Mouse (Mus musculus) left cerebral cortex, adult 18-20 months (tissue): Measurements from ENCODE around the gene Hemk1. TPM values are rescaled to one million over a fixed set of nuclear protein-coding genes. Genes with fewer than 3 reads are reported as not detected.
"Not testable (repeated sequence)": the region's sequence is repeated elsewhere in the genome, so short reads cannot be mapped to it uniquely, and the experiment has no call there.

Experiments
- DNase-seq, 2 experiments: peaks; one replicate each; pipeline ENCODE4 v3.0.0; 2021 to 2022; ENCODE audit warnings: low spot score in 2 of 2, mixed read lengths in 1 of 2
- total RNA-seq, 2 experiments: library from RNA; stranded (reverse); gene quantifications; 2 replicates each; pipeline ENCODE4 v1.2.3; 2021

Hemk1 gene
- total RNA-seq, 2 experiments from 2014 or later = 14.7 to 16.8 TPM

DNA sequence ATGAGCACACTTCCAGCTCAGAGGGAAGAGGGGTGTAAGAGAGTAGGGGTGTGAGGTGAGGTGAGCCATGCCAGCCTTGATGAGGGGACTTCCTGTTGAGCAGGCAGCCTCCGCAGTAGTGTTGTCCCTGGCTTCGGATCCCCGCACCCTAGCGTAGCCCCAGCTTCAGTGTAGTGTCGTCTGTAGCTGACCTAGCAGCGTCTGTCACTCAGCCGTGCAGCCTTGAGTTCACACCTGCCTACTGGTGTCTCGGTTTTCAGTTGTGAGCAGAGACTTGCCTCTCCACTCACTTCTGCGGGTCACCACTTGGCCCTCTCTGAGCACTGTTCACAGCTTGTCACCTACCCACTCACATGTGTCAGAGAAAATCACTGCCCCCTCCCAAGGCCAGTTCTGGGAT is 29.0 kb downstream of the Hemk1 start:
- no peak for DNase-seq

DNA sequence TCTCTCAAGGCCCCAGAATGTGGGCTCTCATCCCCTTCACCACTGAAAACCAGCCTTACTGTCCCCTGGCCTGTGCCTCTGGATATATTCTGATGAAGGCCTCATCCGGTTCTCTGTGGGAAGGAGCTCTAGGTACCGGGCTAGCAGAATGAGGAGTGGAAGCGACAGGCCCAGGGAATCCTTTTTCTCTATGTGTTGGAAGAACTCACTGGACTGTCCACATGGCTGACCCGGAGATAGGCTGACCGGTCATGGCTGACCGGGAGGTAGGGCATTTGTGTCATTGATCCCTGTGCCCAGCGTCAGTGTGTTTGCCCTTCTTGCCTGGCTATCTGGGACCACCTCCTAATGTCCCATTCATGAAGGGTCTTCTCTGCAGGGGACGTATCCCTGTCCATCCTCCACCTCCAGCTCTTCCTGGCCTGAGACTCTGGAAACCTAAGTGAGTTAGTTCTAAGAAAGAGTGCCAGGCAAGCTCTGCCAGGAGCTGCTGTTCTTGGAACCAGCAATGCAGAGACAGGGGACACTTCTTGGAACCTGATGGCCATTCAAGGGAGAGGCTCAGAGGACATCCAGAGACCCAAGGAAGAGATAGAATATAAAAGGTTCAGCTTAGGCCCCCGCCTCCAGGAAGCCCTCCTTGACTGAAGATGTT is 29.7 kb downstream of the Hemk1 start:
- no peak for DNase-seq

DNA sequence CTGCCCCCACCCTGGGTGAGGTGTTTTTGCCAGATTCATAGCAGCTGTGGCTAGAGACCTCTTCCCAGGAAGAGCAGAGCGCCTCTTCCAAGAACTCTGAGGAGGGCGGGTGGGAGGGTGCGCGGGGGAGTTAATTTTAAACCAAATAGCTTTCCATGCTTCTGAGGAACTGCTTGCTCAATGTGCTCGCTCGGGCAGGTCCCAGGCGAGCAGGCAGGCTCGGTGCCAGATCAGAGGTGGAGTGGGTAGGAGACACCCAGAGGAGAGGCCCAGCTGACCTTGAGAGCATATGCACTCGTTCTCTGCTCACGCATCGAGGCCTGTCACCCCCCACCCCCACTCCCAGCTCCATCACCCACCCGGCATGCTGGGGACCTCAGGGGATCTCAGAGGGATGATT is 30.3 kb downstream of the Hemk1 start:
- peak; percentile 40 to 65 for DNase-seq

GRCm38 (mm10) chr9:107307099-107307872 is 30.9 kb downstream of the Hemk1 start:
- DNase-seq = peak in 1 of 2 experiments; percentile 17

- not testable (repeated sequence) for DNase-seq
Measured at GRCm38 (mm10) chr9:107306673-107307072, 31.5 kb downstream of the Hemk1 start.

GRCm38 (mm10) chr9:107305601-107306542 is 32.3 kb downstream of the Hemk1 start:
- no peak for DNase-seq

- DNase-seq = no peak
Measured at GRCm38 (mm10) chr9:107305012-107305411, 33.1 kb downstream of the Hemk1 start.

DNA sequence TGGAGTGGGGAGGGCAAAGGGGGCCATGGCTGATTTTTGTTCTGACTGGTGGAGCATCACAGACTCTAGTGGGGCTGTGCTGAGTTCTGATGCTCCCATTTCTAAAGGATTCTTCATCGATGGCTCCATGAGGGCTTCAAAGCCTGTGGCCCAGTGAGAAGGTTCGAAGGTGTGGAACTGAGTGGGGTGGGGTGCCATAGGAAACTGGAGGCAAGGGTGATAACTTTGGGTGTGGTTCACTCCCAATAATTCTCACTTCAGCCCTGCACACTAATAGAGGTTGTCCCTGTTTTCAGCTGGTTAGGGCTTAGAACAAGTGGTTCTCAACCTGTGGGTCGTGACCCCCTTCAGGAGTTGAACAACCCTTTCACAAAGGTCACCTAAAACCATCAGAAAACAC is 33.8 kb downstream of the Hemk1 start:
- DNase-seq = no peak

DNA sequence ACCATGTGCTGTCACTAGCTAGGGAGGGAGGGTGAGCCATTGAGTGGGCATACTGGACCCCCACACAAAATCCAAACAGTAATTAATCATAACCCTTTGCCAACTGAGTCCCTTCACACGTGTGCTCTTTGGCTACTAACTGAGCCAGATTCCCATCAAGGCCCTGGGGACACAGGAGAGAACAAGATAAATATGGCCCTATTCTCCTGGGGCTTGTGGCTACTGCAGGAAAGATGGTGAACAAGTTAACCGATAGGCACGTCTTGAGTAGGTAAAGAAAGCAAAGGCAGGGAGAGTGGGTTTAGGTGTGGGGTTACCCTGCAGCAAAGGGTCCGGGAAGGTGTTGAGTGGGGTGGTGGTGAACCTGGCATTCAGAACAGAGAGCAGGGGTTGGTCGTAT is 34.2 kb downstream of the Hemk1 start:
- DNase-seq = no peak

DNA sequence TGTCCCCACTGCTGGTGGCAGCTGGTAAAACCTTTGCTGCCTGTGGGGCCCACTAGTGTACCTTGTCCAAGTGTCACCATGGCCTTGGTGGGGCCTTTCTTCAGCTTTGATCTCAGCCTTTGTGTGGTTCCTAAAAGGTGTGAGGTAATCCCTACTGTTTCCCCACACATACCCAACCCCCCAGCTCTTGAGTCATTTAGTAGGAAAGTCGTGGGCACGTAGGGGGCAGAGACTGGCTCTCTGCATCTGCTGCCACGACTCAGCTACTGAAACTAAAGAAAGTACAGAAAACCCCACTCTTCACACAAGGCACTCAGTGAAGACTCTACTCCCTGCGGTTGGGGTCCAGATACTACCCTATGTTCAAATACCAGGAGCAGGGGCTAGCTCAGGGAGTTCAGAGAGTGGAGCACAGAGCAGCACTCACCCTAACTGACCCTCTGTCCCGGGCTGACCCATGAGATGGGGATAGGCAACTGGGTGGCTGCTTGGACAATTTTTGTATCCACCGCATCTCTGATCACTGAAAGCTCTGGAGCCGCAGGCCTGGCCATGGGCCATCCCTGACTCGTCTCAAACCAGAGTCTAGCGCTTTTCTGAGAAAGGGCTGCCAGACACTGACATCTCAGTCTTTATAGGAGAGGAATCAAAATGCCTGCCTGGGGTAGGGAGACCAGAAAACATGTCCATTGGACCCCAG is 34.9 kb downstream of the Hemk1 start:
- peak in 1 of 2 experiments; percentile 26 for DNase-seq

DNA sequence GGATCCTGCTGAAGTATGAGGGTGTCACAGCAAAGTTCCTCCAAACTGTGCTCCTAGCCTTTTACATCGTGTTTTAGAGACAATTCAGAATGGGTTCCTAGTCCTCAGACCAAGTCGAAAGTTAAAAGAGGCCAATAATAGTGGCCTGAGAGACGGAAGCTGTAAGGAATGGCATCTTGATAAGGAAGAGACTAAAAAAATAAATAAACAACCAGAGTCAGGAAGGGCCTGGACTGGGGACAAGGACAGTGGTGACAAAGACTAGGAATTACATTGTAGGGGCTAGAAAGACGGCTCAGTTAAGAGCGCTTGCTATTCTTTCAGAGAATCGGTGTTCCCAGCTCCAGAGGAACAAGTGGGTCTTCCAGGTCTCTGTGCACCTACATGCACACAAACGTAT is 35.6 kb downstream of the Hemk1 start:
- DNase-seq = no peak

DNA sequence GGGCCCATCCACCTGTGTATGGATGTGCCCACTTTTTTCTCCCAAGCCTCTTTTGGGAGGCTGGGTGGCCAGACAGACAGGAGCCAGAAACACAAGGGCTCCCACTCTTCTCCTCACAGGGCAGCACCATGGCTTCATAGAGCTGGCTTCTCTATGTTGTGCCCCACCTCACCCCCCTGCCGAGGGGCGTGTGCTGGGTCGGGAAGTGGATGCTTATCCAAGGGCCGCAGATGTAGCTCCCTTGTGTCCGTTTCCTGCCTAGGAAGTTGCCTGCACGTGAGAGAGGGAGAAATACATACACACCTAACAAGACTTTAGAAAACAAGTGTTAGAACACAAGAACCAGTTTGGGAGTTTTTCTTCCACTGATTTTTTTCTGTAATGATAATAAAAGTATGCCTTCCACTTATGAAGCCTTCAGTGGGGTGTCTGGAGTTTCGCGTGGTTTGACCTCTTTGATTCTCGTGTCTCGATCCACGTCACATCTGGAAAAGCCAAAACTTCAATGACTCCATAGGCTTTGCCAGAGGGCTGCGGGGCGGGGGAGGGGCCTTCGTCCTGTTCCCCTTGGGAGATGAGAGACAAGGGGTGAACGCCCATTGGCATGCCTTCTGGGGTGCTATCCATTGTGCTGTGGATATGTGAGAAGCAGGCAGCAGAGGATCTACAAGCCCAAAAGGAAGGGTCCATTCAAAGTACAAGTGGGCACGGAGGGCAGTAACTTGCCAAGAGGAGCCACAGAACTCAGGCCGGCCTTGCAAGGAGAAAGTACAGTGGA is 36.4 kb downstream of the Hemk1 start:
- no peak for DNase-seq

DNA sequence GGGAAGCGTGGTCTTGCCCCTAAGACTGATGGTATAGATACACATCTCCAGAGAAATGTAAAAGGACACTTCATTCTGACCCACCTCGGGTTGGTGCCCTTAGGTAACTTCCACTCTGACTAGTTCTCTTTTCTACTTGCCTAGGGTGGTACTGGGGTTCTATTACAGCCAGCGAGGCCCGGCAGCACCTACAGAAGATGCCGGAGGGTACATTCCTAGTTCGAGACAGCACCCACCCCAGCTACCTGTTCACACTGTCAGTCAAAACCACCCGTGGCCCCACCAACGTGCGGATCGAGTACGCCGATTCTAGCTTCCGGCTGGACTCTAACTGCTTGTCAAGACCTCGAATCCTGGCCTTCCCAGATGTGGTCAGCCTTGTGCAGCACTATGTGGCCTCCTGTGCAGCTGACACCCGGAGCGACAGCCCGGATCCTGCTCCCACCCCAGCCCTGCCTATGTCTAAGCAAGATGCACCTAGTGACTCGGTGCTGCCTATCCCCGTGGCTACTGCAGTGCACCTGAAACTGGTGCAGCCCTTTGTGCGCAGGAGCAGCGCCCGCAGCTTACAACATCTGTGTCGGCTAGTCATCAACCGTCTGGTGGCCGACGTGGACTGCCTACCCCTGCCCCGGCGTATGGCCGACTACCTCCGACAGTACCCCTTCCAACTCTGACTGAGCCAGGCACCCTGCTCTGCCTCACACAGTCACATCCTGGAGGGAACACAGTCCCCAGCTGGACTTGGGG is 37.8 kb downstream of the Hemk1 start:
- no peak for DNase-seq

DNA sequence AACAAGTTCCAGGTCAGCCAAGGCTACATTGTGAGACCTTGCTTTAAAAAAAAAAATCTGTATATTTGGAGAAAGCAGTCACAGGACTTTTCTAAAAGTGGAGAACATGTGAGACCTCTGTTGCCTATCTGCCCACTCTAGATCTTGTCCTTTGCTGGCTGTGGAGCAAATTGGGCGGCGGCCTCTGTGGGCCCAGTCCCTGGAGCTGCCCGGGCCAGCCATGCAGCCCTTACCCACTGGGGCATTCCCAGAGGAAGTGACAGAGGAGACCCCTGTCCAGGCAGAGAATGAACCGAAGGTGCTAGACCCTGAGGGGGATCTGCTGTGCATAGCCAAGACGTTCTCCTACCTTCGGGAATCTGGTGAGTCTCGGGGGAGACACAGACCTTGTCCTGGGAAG is 38.4 kb downstream of the Hemk1 start:
- no peak for DNase-seq

- DNase-seq = no peak
Measured at GRCm38 (mm10) chr9:107298876-107299275, 39.3 kb downstream of the Hemk1 start.

DNA sequence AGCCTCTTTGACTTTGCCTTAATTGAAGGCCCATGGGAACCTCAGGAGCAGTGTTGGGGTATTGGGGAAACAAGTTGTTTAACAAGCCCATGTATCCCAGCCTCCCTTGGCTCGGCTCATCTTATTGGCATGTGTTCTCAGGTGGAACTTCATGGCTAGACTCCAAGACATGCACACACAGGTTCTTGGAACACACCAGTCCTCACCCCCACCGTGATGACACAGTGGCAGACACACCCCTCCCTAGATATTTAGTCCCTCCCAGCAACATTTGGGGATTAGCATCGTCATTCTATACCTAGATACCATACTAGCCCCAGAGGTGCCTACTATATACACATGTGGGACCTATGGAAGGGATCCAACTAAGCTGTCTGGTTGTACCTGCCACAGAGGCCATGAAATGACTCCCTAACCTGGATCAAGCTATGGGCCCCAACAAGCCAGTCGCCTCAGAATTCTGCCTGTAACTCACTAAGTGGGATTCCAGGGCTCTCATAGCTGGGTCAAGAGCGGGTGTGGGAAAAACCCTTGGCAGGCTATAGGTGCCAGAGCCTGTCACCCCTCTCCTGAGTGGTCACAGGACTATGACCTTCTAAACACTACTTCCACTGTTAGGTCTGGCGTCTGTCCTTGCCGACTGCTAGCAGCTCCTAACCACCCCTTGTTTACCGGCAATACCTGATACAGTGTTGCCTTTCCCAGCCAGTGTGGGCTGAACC is 39.9 kb downstream of the Hemk1 start:
- no peak for DNase-seq

GRCm38 (mm10) chr9:107297658-107298057 is 40.5 kb downstream of the Hemk1 start:
- no peak for DNase-seq

DNA sequence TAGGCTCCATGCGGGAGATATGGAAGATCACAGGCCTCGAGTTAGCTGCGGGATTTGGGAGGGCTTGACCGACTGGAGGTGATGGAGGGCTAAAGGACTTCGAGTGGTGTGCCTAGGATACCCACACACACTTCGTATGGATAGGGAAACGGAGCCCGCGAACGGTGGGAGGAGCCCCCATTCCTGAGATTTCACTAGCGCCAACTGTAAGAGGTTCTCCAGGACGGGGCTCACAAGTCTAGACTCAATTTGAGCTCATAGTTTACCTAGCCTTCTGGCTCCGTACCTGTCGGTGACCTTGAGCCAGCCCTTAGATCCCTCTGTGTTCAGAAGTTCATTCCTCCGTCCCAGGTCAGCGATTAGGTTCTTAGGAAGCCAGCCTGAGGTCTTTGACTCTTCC is 41.1 kb downstream of the Hemk1 start:
- no peak for DNase-seq

DNA sequence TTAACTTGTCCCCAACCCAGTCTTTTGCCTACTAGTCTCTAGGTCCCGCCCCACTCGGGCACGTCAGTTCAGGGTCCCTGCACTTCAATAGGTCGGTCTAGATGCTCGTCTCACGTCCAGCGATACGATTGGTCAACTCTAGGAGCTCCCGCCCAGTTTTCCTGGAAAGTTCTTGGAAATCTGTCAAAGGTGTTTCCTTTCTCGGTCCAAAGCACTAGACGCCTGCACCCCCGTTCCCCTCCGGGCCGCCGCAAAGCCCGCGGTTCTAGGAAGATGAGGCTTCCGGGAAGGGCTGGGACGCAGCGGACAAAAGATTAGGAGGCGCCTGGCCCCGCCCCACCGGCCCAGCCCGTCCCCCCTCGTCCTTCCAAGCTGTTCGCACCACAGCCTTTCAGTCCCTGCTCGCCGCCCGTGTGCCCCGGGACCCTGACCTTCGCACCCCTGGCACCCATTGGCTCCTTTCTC is 41.6 kb downstream of the Hemk1 start:
- peak; percentile 90 to 92 for DNase-seq
